In the genomic region with DNA sequence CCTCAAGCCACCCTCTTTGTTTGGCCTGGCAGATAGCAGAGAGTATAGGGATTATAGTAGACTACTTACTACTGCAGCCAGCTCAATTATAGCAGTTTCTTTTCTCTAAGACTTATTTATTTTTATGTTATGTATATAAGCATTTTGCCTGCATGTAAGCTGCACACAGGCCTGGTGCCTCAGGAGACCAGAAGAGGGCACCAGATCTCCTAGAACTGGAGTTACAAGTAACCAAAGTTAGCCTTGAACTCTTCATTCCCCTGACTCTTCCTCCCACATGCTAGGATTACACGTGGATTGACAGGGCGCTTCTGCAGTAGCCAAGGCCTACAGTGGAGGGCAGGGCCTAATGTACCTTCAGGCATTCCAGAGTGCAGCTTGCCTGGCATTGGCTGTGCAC, we compare ENCODE assay signal across 9 mouse cellular contexts.
DNase-seq lines count a peak whose midpoint lies in the region; ATAC-seq and TF ChIP-seq lines count a peak whose summit lies in the region.
"Had no signal": no experiment of that assay in that cellular context is flagged by ENCODE, and none has a peak within 500 bp of the region (broad histone marks: within the 10 kb centered on the region; RNA-seq: fewer than 3 reads in every experiment).

No protein-coding gene starts in this region.

- no peak overlapping the region for H3K4me3 ChIP-seq in forebrain, embryonic 14.5 days (ENCODE audit: low read depth, low read length)
- no peak overlapping the region for H3K4me3 ChIP-seq in forebrain, embryonic 10.5 days
- no peak overlapping the region for H3K4me3 ChIP-seq in spleen, adult 2 months (ENCODE audit: extremely low read depth, insufficient read depth, insufficient read length)
- no peak overlapping the region for H3K4me3 ChIP-seq in embryonic facial prominence, embryonic 14.5 days (ENCODE audit: low read depth, low read length)
- no peak overlapping the region for H3K4me3 ChIP-seq in lung, postnatal 0 days (ENCODE audit: low read depth, low read length)
- H3K4me3 ChIP-seq: limb, embryonic 12.5 days had no signal

- no peak overlapping the region for H3K4me2 ChIP-seq in forebrain, embryonic 14.5 days (ENCODE audit: low read length)
- no peak overlapping the region for H3K4me2 ChIP-seq in embryonic facial prominence, embryonic 14.5 days (ENCODE audit: low read depth, low read length)
- no peak overlapping the region for H3K4me2 ChIP-seq in lung, postnatal 0 days (replicated peaks; ENCODE audit: low read depth, low read length)
- H3K4me2 ChIP-seq: limb, embryonic 12.5 days had no signal

- H3K4me1 ChIP-seq in forebrain, embryonic 14.5 days (ENCODE audit: control insufficient read depth, insufficient read depth, low read length), result no peaks in the 10 kb centered on the region
- peaks cover 7% of the 10 kb centered on the region for H3K4me1 ChIP-seq in forebrain, embryonic 10.5 days
- H3K4me1 ChIP-seq in spleen, adult 2 months (ENCODE audit: control insufficient read depth, insufficient read depth, insufficient read length), result peaks cover 6% of the 10 kb centered on the region; the same call in 1 of the 2 replicates
- peaks cover 4% of the 10 kb centered on the region; the same call in 1 of the 2 replicates for H3K4me1 ChIP-seq in embryonic facial prominence, embryonic 14.5 days (ENCODE audit: control insufficient read depth, insufficient read depth, low read length)
- no peaks in the 10 kb centered on the region for H3K4me1 ChIP-seq in lung, postnatal 0 days (ENCODE audit: insufficient read depth, low read depth, low read length)
- H3K4me1 ChIP-seq: limb, embryonic 12.5 days had no signal

- WGBS in forebrain, embryonic 14.5 days, result 59% methylated on average over 2 of the region's 2 CpGs
- 39% methylated on average over 2 of the region's 2 CpGs for WGBS in forebrain, embryonic 10.5 days
- 37% methylated on average over 2 of the region's 2 CpGs for WGBS in spleen, adult 2 months
- 24% methylated on average over 2 of the region's 2 CpGs for WGBS in embryonic facial prominence, embryonic 14.5 days
- WGBS in lung, postnatal 0 days, result 34% methylated on average over 2 of the region's 2 CpGs

- peak; percentile 53 for DNase-seq in forebrain, embryonic 14.5 days (ENCODE audit: low spot score)
- no peak for DNase-seq in forebrain, embryonic 10.5 days (ENCODE audit: extremely low spot score, low spot score)
- peak in 1 of 2 experiments; percentile 19 for DNase-seq in spleen, adult 2 months (ENCODE audit: low read depth in 1 of 2, low spot score in 2 of 2)
- DNase-seq in spleen, postnatal 14 days (ENCODE audit: low spot score in 2 of 2), result no peak
- DNase-seq in embryonic facial prominence, embryonic 14.5 days (ENCODE audit: low spot score), result peak; percentile 64
- DNase-seq in lung, postnatal 0 days (ENCODE audit: low spot score), result peak; percentile 53
- no peak for DNase-seq in Muller cell, postnatal 12 days (ENCODE audit: inconsistent ontology term)
- DNase-seq in urinary bladder, postnatal 10 days (ENCODE audit: low spot score), result no peak

- H3K36me3 ChIP-seq in forebrain, embryonic 14.5 days (ENCODE audit: control insufficient read depth, insufficient read depth, low read length), result no peaks in the 10 kb centered on the region
- H3K36me3 ChIP-seq in forebrain, embryonic 10.5 days (replicated peaks), result no peaks in the 10 kb centered on the region
- no peaks in the 10 kb centered on the region for H3K36me3 ChIP-seq in spleen, adult 2 months (ENCODE audit: control insufficient read depth, insufficient read depth, low read length)
- H3K36me3 ChIP-seq in embryonic facial prominence, embryonic 14.5 days (ENCODE audit: control insufficient read depth, insufficient read depth, low read length), result no peaks in the 10 kb centered on the region
- no peaks in the 10 kb centered on the region; the same call in 1 of the 2 replicates for H3K36me3 ChIP-seq in lung, postnatal 0 days (ENCODE audit: insufficient read depth, low read length)
- H3K36me3 ChIP-seq: limb, embryonic 12.5 days had no signal

- no peaks in the 10 kb centered on the region for H3K9me3 ChIP-seq in forebrain, embryonic 14.5 days (replicated peaks; ENCODE audit: control insufficient read depth, low read length)
- no peaks in the 10 kb centered on the region for H3K9me3 ChIP-seq in forebrain, embryonic 10.5 days
- no peaks in the 10 kb centered on the region for H3K9me3 ChIP-seq in embryonic facial prominence, embryonic 14.5 days (ENCODE audit: control insufficient read depth, low read length)
- no peaks in the 10 kb centered on the region for H3K9me3 ChIP-seq in lung, postnatal 0 days (ENCODE audit: low read length)
- H3K9me3 ChIP-seq: limb, embryonic 12.5 days had no signal

- no peak overlapping the region for H3K27ac ChIP-seq in forebrain, embryonic 14.5 days (ENCODE audit: low read depth, low read length)
- no peak overlapping the region for H3K27ac ChIP-seq in forebrain, embryonic 10.5 days
- no peak overlapping the region for H3K27ac ChIP-seq in spleen, adult 2 months (ENCODE audit: insufficient read depth, low read length)
- no peak overlapping the region for H3K27ac ChIP-seq in embryonic facial prominence, embryonic 14.5 days (replicated peaks; ENCODE audit: low read depth, low read length)
- H3K27ac ChIP-seq in lung, postnatal 0 days (ENCODE audit: low read length), result no peak overlapping the region
- H3K27ac ChIP-seq: limb, embryonic 12.5 days had no signal

- no peak for TF ChIP-seq EP300 in lung, postnatal 0 days (IDR thresholded peaks at IDR 0.05)

- peak; percentile 17; the same call in 1 of the 2 replicates for TF ChIP-seq CTCF in spleen, adult 2 months (IDR thresholded peaks at IDR 0.05; ENCODE audit: extremely low read depth, insufficient read depth, insufficient read length, insufficient replicate concordance)
- TF ChIP-seq CTCF in lung, postnatal 0 days (IDR thresholded peaks at IDR 0.05), result peak; percentile 62

- no peak overlapping the region for H3K9ac ChIP-seq in forebrain, embryonic 14.5 days (ENCODE audit: low read length)
- no peak overlapping the region for H3K9ac ChIP-seq in embryonic facial prominence, embryonic 14.5 days (ENCODE audit: low read depth, low read length)
- no peak overlapping the region for H3K9ac ChIP-seq in lung, postnatal 0 days (replicated peaks; ENCODE audit: low read depth)
- H3K9ac ChIP-seq: limb, embryonic 12.5 days had no signal

- H3K27me3 ChIP-seq in forebrain, embryonic 14.5 days (replicated peaks; ENCODE audit: control insufficient read depth, insufficient read depth, low read length), result no peaks in the 10 kb centered on the region
- H3K27me3 ChIP-seq in forebrain, embryonic 10.5 days (ENCODE audit: poor library complexity, severe bottlenecking), result no peaks in the 10 kb centered on the region
- no peaks in the 10 kb centered on the region for H3K27me3 ChIP-seq in spleen, adult 2 months (ENCODE audit: control insufficient read depth, insufficient read depth, low read length)
- H3K27me3 ChIP-seq in embryonic facial prominence, embryonic 14.5 days (replicated peaks; ENCODE audit: control insufficient read depth, insufficient read depth, low read length), result no peaks in the 10 kb centered on the region
- H3K27me3 ChIP-seq in lung, postnatal 0 days (replicated peaks; ENCODE audit: insufficient read depth, low read length), result no peaks in the 10 kb centered on the region
- H3K27me3 ChIP-seq: limb, embryonic 12.5 days had no signal

- ATAC-seq in forebrain, embryonic 14.5 days, result peak; percentile 26; the same call in 1 of the 2 replicates
- no peak for ATAC-seq in embryonic facial prominence, embryonic 14.5 days (ENCODE audit: low read depth)
- no peak for ATAC-seq in lung, postnatal 0 days

- TF ChIP-seq POLR2A in spleen, adult 2 months (IDR thresholded peaks at IDR 0.05; ENCODE audit: low read depth, low read length), result no peak

Comparison
In these comparisons a context has a peak if more than half of its experiments do, and no peak if none do; other contexts are left out.
1. DNase-seq: peak in forebrain, embryonic 14.5 days (single experiment), embryonic facial prominence, embryonic 14.5 days (single experiment) and lung, postnatal 0 days (single experiment); none in forebrain, embryonic 10.5 days (single experiment), spleen, postnatal 14 days (0 of 2), Muller cell, postnatal 12 days (single experiment) and urinary bladder, postnatal 10 days (single experiment).